Mouse (Mus musculus) liver, embryonic 16.5 days (tissue): ENCODE data around the gene Sox5. TPM values are rescaled to one million over a fixed set of nuclear protein-coding genes. Genes with fewer than 3 reads are reported as not detected.

Experiments used
- ATAC-seq: fragments of 200-750 bp; cut with Nextera tagmentation; 2 replicates; pipeline ENCODE4 v1.8.0; 2017; ENCODE audit warnings: low read depth, mild to moderate bottlenecking, moderate number of reproducible peaks, moderate library complexity
- H3K27ac ChIP-seq: fragments of 300-500 bp; sonication (generic); 2 replicates; pipeline ENCODE4 v1.5.1; 2014; ENCODE audit warnings: mild to moderate bottlenecking, low read length
- H3K27me3 ChIP-seq: fragments of 300-500 bp; sonication (generic); 2 replicates; pipeline ENCODE4 v1.6.1; 2014; ENCODE audit warnings: low read depth, low read length, mixed read lengths; ENCODE audit not compliant: control insufficient read depth, insufficient read depth
- H3K36me3 ChIP-seq: fragments of 300-500 bp; sonication (generic); 2 replicates; pipeline ENCODE4 v1.6.1; 2014; ENCODE audit warnings: mild to moderate bottlenecking; ENCODE audit not compliant: control insufficient read depth, insufficient read depth
- H3K4me1 ChIP-seq: fragments of 300-500 bp; sonication (generic); 2 replicates; pipeline ENCODE4 v1.6.1; 2014; ENCODE audit warnings: low read depth, low read length, mixed read lengths; ENCODE audit not compliant: control insufficient read depth
- H3K4me2 ChIP-seq: fragments of 300-500 bp; sonication (generic); 2 replicates; pipeline ENCODE4 v1.6.1; 2014; ENCODE audit warnings: low read depth, low read length, mixed read lengths
- H3K4me3 ChIP-seq: fragments of 300-500 bp; sonication (generic); 2 replicates; pipeline ENCODE4 v1.5.1; 2014; ENCODE audit warnings: low read depth, mild to moderate bottlenecking, low read length
- H3K9ac ChIP-seq: fragments of 300-500 bp; sonication (generic); 2 replicates; pipeline ENCODE4 v1.6.1; 2014; ENCODE audit warnings: low read depth, low read length
- H3K9me3 ChIP-seq: fragments of 300-500 bp; sonication (generic); replicated peaks from 2 replicates; pipeline ENCODE4 v1.6.1; 2016; ENCODE audit warnings: low read length; ENCODE audit not compliant: control insufficient read depth
- WGBS: fragments of 180-500 bp; shearing (Covaris S2); extraction: QIAGEN DNeasy Blood & Tissue Kit; methylation state at CpG from one replicate; pipeline ENCODE4 v1.1.7; 2014; ENCODE audit not compliant: insufficient replicate concordance; 5-methylcytosine and 5-hydroxymethylcytosine counted together
- polyA plus RNA-seq: library from polyadenylated mRNA; unstranded; fragments of >200 nt; fragmentation: Nextera tagmentation; extraction: Ambion mirVana; gene quantifications from 2 replicates; pipeline ENCODE4 v1.2.1, GENCODE M21; 2015

Gene Sox5
- polyA plus RNA-seq, 1 experiment from 2014 or later: 7.5 TPM

GRCm38 (mm10) chr6:144166104-144166503 is 615.7 kb downstream of the Sox5 start:
- no peaks in the 10 kb centered on the region for H3K36me3 ChIP-seq
- no peaks in the 10 kb centered on the region for H3K9me3 ChIP-seq
- no peaks in the 10 kb centered on the region for H3K4me1 ChIP-seq
- no peak overlapping the region for H3K27ac ChIP-seq
- ATAC-seq: no peak
- no peak overlapping the region for H3K9ac ChIP-seq
- WGBS: 48% methylated on average over 8 of the region's 8 CpGs
- H3K4me2 ChIP-seq: no peak overlapping the region
- H3K4me3 ChIP-seq: no peak overlapping the region
- H3K27me3 ChIP-seq: no peaks in the 10 kb centered on the region

GRCm38 (mm10) chr6:144163501-144163900 is 618.3 kb downstream of the Sox5 start:
- Histone ChIP-seq H3K27me3 (no peaks in the 10 kb centered on the region), H3K4me2 (no peak overlapping the region), H3K9ac (no peak overlapping the region), H3K27ac (no peak overlapping the region), H3K4me3 (no peak overlapping the region), H3K36me3 (no peaks in the 10 kb centered on the region), H3K4me1 (no peaks in the 10 kb centered on the region), H3K9me3 (no peaks in the 10 kb centered on the region)
- 69% methylated on average over 9 of the region's 9 CpGs for WGBS
- no peak for ATAC-seq

DNA sequence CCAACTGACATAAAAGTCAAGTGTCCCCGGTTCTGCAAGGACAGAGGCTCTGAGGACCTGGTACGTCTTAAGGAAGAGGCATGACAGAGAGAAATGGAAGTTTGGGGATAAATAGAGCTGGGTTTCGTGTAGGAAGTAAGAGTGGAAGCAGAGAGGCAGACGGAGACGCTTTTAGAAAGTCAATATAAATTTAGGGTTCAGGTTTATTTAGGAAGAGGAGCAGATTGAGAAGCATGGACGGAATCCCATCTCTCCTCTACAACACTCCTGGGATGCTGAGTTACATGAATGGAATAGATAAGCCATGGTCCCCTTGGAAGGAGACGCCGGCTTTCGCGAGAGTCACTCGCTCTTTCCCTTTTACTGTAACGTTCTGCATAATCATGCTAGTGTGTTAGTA is 623.1 kb downstream of the Sox5 start:
- no peaks in the 10 kb centered on the region for H3K36me3 ChIP-seq
- H3K4me1 ChIP-seq: no peaks in the 10 kb centered on the region
- no peak overlapping the region for H3K4me3 ChIP-seq
- ATAC-seq: no peak
- H3K9ac ChIP-seq: no peak overlapping the region
- 78% methylated on average over 12 of the region's 12 CpGs for WGBS
- H3K27me3 ChIP-seq: no peaks in the 10 kb centered on the region
- no peak overlapping the region for H3K27ac ChIP-seq
- no peak overlapping the region for H3K4me2 ChIP-seq
- no peaks in the 10 kb centered on the region for H3K9me3 ChIP-seq

- Histone ChIP-seq H3K4me2 (no peak overlapping the region), H3K9me3 (no peaks in the 10 kb centered on the region), H3K9ac (no peak overlapping the region), H3K27ac (no peak overlapping the region), H3K4me3 (no peak overlapping the region), H3K36me3 (no peaks in the 10 kb centered on the region), H3K27me3 (no peaks in the 10 kb centered on the region), H3K4me1 (peaks cover 2% of the 10 kb centered on the region; the same call in 1 of the 2 replicates)
- ATAC-seq: no peak
- 56% methylated on average over 9 of the region's 9 CpGs for WGBS
These were observed 626.8 kb downstream of the Sox5 start for GRCm38 (mm10) chr6:144154892-144155424.

DNA sequence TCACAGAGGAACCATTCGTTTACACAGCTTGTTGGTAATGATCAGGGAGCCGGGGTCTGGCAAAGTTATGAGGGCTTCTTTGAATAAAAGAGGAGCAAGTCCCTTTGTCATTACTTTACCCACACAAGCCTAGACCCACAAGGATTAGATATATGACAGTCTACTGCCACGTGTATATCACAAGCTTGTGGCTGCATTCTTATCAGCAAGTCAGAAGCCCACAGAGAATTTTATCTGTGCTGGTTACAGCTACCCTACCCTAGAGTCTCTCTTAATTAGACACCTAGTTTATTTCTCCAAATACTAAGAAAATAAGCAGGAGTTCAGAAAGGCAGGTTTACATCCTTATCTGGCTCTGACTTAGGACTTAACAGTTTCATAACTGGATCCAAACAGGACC is 629.8 kb downstream of the Sox5 start:
- Histone ChIP-seq H3K36me3 (no peaks in the 10 kb centered on the region), H3K27ac (no peak overlapping the region), H3K9me3 (no peaks in the 10 kb centered on the region), H3K4me2 (no peak overlapping the region), H3K27me3 (no peaks in the 10 kb centered on the region), H3K9ac (no peak overlapping the region), H3K4me3 (no peak overlapping the region), H3K4me1 (peaks cover 2% of the 10 kb centered on the region; the same call in 1 of the 2 replicates)
- peak; percentile 72 for ATAC-seq
- WGBS: 16% methylated on average over 3 of the region's 3 CpGs

GRCm38 (mm10) chr6:144151075-144151474 is 630.7 kb downstream of the Sox5 start:
- H3K4me2 ChIP-seq: no peak overlapping the region
- no peaks in the 10 kb centered on the region for H3K36me3 ChIP-seq
- H3K4me3 ChIP-seq: no peak overlapping the region
- 53% methylated on average over 10 of the region's 10 CpGs for WGBS
- no peaks in the 10 kb centered on the region for H3K9me3 ChIP-seq
- H3K27ac ChIP-seq: no peak overlapping the region
- H3K9ac ChIP-seq: no peak overlapping the region
- no peaks in the 10 kb centered on the region for H3K27me3 ChIP-seq
- ATAC-seq: no peak
- H3K4me1 ChIP-seq: peaks cover 2% of the 10 kb centered on the region; the same call in 1 of the 2 replicates

GRCm38 (mm10) chr6:144137397-144137796 is 644.4 kb downstream of the Sox5 start:
- H3K9me3 ChIP-seq: no peaks in the 10 kb centered on the region
- no peaks in the 10 kb centered on the region for H3K36me3 ChIP-seq
- H3K27me3 ChIP-seq: no peaks in the 10 kb centered on the region
- WGBS: 66% methylated on average over 5 of the region's 5 CpGs
- H3K27ac ChIP-seq: no peak overlapping the region
- no peak for ATAC-seq
- no peaks in the 10 kb centered on the region for H3K4me1 ChIP-seq
- H3K4me3 ChIP-seq: no peak overlapping the region
- H3K4me2 ChIP-seq: no peak overlapping the region
- no peak overlapping the region for H3K9ac ChIP-seq

DNA sequence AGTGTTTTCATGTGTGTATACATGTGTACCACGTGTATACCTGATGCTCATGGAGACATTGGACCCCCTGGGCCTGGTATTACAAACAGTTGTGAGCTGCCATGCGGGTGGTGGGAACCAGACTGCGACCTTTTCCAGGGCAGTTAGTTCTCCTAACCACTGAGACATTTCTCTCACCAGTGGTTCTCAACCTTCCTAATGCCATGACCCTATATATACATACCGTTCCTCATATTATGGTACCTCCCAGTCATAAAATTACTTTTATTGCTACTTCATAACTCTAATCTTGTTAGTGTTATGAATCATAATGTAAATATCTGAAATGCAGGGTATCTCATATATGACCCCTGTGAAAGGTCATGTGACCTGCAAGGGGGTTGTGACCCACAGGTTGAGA is 644.9 kb downstream of the Sox5 start:
- Histone ChIP-seq H3K9ac (no peak overlapping the region), H3K9me3 (no peaks in the 10 kb centered on the region), H3K4me3 (no peak overlapping the region), H3K4me2 (no peak overlapping the region), H3K36me3 (no peaks in the 10 kb centered on the region), H3K27ac (no peak overlapping the region), H3K27me3 (no peaks in the 10 kb centered on the region), H3K4me1 (no peaks in the 10 kb centered on the region)
- WGBS: 67% methylated on average over 4 of the region's 4 CpGs
- no peak for ATAC-seq

DNA sequence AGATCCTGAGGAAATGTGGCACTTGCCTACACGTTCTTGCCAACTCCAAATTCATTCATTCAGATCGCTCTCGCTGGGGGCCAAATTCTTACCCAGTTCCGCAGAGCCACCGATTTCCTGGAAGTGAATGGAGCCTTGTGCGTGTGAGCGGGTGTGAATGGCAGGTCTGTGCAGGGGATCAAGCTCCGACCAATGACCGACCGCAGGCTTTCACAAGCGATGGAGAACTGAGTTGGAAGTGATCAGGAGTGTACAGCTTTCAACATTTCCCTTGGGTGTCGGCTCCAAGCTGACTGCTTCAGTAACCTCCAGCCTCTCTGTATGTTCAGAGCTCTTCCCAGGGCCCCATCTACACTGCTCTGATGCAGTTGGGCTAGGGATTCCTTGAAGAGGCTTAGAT is 651.9 kb downstream of the Sox5 start:
- no peaks in the 10 kb centered on the region for H3K4me1 ChIP-seq
- H3K27me3 ChIP-seq: no peaks in the 10 kb centered on the region
- H3K9me3 ChIP-seq: no peaks in the 10 kb centered on the region
- no peak overlapping the region for H3K4me3 ChIP-seq
- no peak overlapping the region for H3K27ac ChIP-seq
- H3K4me2 ChIP-seq: no peak overlapping the region
- H3K36me3 ChIP-seq: no peaks in the 10 kb centered on the region
- WGBS: 80% methylated on average over 12 of the region's 12 CpGs
- ATAC-seq: no peak
- H3K9ac ChIP-seq: no peak overlapping the region
